Mouse (Mus musculus) liver, adult 2 months (tissue): ENCODE measurements around the gene Phf12. TPM values are rescaled to one million over a fixed set of nuclear protein-coding genes. Genes with fewer than 3 reads are reported as not detected.
"Not testable (repeated sequence)": the region's sequence is repeated elsewhere in the genome, so short reads cannot be mapped to it uniquely, and the experiment has no call there.

ENCODE experiments used
- DNase-seq: peaks from one replicate; pipeline ENCODE4 v3.0.0-alpha.2; 2011; ENCODE audit warnings: low read depth, low spot score; ENCODE audit errors: extremely low read depth
- H3K27ac ChIP-seq: fragments of 200-500 bp; replicated peaks from 2 replicates; pipeline ENCODE4 v1.5.1; 2012; ENCODE audit warnings: low read depth, mild to moderate bottlenecking, control low read depth, inconsistent platforms, low read length; ENCODE audit not compliant: insufficient read depth
- H3K27me3 ChIP-seq: fragments of 200-500 bp; 2 replicates; pipeline ENCODE4 v1.6.1; 2012; ENCODE audit warnings: mild to moderate bottlenecking, moderate library complexity, low read length, inconsistent platforms; ENCODE audit not compliant: control insufficient read depth, insufficient read depth
- H3K36me3 ChIP-seq: fragments of 200-500 bp; 2 replicates; pipeline ENCODE4 v1.6.1; 2012; ENCODE audit warnings: low read length, inconsistent platforms; ENCODE audit not compliant: control insufficient read depth, insufficient read depth
- H3K4me1 ChIP-seq: fragments of 200-500 bp; 2 replicates; pipeline ENCODE4 v1.6.1; 2011; ENCODE audit warnings: low read length; ENCODE audit not compliant: control insufficient read depth, insufficient read depth
- H3K4me3 ChIP-seq: fragments of 200-500 bp; 2 replicates; pipeline ENCODE4 v1.5.1; 2011; ENCODE audit warnings: low read depth, mild to moderate bottlenecking, control low read depth, low read length, moderate library complexity; ENCODE audit not compliant: insufficient read depth
- H3K79me2 ChIP-seq: fragments of 200-500 bp; 2 replicates; pipeline ENCODE4 v1.6.1; 2012; ENCODE audit warnings: inconsistent platforms, mild to moderate bottlenecking, low read length, moderate library complexity; ENCODE audit not compliant: control insufficient read depth, insufficient read depth
- H3K9ac ChIP-seq: fragments of 200-500 bp; 2 replicates; pipeline ENCODE4 v1.6.1; 2012; ENCODE audit warnings: low read depth, mild to moderate bottlenecking, control low read depth, inconsistent platforms, low read length
- CTCF ChIP-seq: fragments of 200-500 bp; IDR thresholded peaks from 2 replicates; pipeline ENCODE4 v1.5.1; 2011; ENCODE audit warnings: low read depth, low read length, control low read depth
- POLR2A ChIP-seq: fragments of 200-500 bp; IDR thresholded peaks from 2 replicates; pipeline ENCODE4 v1.6.1; 2011; ENCODE audit warnings: low read length, control low read depth; ENCODE audit not compliant: insufficient read depth; ENCODE audit errors: extremely low read depth
- WGBS: fragments of 180-500 bp; shearing (Covaris S2); methylation state at CpG from one replicate; pipeline ENCODE4 v1.1.7; 2018; 5-methylcytosine and 5-hydroxymethylcytosine counted together
- polyA plus RNA-seq: library from polyadenylated mRNA; depleted of rRNA; stranded (reverse); fragments of >200 nt; gene quantifications from 2 replicates; pipeline ENCODE4 v1.2.3, GENCODE M21; 2012
- total RNA-seq: library from RNA; depleted of rRNA; stranded (reverse); fragments of >200 nt; gene quantifications from 2 replicates; pipeline ENCODE4 v1.2.3, GENCODE M21; 2014

Phf12 gene
- total and polyA plus RNA-seq, 2 experiments, result 3.6 to 24.9 TPM

DNA sequence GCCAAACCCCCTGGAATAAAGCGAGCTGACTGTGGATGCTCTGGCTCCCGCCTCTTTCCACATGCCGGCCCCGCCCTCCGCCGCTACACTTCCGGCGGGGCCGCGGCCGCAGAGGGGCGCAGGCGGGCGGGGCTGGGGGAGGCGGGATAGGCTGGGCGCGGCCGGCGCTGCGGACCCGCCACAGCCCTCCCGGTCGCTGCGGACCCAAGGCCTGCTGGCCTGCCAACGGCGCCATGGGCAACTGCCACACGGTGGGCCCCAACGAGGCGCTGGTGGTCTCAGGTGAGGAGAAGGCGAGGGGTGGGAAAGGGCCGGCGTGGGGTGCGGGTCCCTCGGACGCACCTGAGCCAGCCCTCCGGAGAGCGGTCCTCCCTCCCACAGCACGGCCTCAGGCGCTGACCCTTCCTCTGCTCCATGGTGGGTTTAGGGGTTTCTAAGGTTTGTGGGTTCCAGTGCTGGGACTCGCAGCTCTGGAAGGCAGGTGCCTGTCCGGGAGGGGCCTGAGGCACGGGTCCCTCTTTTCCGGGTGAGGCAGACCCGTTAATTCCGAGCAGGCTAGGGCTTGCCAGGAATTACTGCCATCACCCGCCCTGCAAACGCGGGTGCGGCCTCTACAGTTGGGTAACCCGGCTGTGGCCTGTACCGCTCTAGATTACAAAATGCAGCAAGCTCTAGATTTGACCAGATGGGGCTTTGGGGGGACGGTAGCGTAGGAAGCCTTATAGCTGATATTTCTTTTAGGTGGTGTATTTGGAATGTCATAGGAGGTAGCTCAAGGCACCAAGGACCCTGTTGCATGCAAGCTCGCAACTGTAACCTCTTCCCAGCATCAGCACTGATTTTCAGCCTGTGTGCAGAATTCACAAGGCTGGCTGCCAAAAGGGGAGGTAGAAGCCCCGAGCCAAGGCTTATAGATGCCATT, 55.5 kb downstream of the Phf12 start, which contains the start of gene Flot2:
TSS of gene Flot2 (plus strand) at position 101 of the 922 bp plus-strand sequence.
- no peaks in the 10 kb centered on the region for H3K36me3 ChIP-seq
- peaks cover 5% of the 10 kb centered on the region for H3K4me1 ChIP-seq
- H3K9ac ChIP-seq, result peak within 1 kb of the TSS; percentile 92
- H3K27ac ChIP-seq, result peak within 1 kb of the TSS; percentile 86
- H3K79me2 ChIP-seq, result peaks cover 2% of the 10 kb centered on the region; the same call in 1 of the 2 replicates
- peak within 1 kb of the TSS; percentile 93 for H3K4me3 ChIP-seq
- no peaks in the 10 kb centered on the region for H3K27me3 ChIP-seq
- DNase-seq, result peak; percentile 66
- WGBS, result 2% methylated on average over 54 of the region's 55 CpGs
- TF ChIP-seq POLR2A (peak; percentile 32; the same call in 1 of the 2 replicates), CTCF (0 out of 2 replicates have a peak, but pooled peaks have one; percentile 4)

DNA sequence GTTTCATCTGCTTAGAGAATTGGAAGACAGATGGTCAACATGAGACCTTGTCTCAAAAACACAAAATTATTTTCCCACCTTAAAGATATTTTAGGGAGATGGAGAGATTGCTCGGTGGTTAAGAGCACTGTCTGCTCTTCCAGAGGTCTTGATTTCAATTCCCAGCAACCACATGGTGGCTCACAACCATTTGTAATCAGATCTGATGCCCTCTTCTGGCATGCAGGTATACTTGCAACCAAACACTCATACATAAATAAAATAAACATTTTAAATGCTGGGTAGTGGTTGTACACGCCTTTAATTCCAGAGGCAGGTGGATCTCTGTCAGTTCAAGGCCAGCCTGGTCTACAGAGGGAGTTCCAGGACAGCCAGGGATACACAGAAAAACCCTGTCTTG, 58.3 kb downstream of the Phf12 start:
- Histone ChIP-seq H3K27ac (no peak overlapping the region), H3K36me3 (no peaks in the 10 kb centered on the region), H3K79me2 (peaks cover 2% of the 10 kb centered on the region; the same call in 1 of the 2 replicates), H3K4me1 (peaks cover 11% of the 10 kb centered on the region), H3K9ac (no peak overlapping the region), H3K27me3 (no peaks in the 10 kb centered on the region), H3K4me3 (no peak overlapping the region)
- 77% methylated on average over 2 of the region's 2 CpGs for WGBS
- no peak for TF ChIP-seq POLR2A
- TF ChIP-seq CTCF, result no peak
- DNase-seq, result no peak

DNA sequence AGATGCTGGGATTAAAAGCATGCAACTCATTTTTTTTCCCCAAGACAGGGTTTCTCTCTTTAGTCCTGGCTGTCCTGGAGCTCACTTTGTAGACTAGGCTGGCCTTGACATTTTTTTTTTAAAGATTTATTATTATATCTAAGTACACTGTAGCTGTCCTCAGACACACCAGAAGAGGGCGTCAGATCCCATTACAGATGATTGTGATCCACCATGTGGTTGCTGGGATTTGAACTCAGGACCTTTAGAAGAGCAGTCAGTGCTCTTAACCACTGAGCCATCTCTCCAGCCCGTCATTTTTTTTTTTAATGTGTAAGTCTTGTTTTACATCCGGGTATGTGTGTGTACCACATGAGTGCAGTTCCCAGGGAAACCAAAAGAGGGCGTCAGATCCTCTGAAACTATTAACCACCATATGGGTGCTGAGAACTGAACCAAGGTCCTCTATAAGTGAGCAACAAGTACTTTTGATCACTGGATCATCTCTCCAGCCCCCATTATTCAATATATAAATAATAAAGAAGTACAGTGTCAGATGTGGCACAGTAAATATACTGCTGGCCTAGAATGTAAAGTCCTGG, 59.8 kb downstream of the Phf12 start:
- not testable (repeated sequence) for H3K4me3 ChIP-seq, H3K36me3 ChIP-seq, DNase-seq, H3K27me3 ChIP-seq, H3K9ac ChIP-seq, H3K79me2 ChIP-seq, H3K27ac ChIP-seq
- WGBS, result 95% methylated on average over 4 of the region's 4 CpGs
- H3K4me1 ChIP-seq, result peaks cover 11% of the 10 kb centered on the region

DNA sequence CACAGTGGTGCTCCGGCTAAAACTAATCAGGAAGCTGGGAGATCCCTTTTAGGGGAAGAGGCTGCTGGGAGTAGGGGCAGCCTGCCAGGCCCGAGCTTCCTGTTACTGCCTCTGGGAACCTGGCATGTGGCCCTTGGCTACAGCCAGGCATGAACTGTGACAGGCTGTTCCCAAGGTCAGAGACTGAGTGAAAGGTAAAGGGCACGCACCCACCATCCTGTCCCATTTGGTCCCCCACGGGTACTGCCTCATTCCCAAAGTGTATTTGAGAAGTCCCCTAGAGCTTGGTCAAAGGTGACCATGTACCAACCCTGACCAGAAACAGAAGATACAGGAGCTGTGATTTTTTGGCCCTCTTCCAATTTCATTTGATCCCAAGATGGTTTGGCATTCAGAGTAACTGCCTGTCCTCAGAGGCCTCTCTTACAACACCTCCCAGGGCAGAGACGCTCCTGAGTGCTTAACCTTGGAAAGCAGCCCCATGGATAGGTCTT, 62.3 kb downstream of the Phf12 start:
- H3K36me3 ChIP-seq, result no peaks in the 10 kb centered on the region
- H3K4me1 ChIP-seq, result peaks cover 6% of the 10 kb centered on the region; the same call in 1 of the 2 replicates
- H3K27me3 ChIP-seq, result no peaks in the 10 kb centered on the region
- peak overlapping the region; percentile 41 for H3K27ac ChIP-seq
- 5% methylated on average over 5 of the region's 5 CpGs for WGBS
- no peak overlapping the region for H3K9ac ChIP-seq
- TF ChIP-seq POLR2A (no peak), CTCF (no peak)
- DNase-seq, result peak; percentile 96
- H3K4me3 ChIP-seq, result no peak overlapping the region
- no peaks in the 10 kb centered on the region; the same call in 1 of the 2 replicates for H3K79me2 ChIP-seq

DNA sequence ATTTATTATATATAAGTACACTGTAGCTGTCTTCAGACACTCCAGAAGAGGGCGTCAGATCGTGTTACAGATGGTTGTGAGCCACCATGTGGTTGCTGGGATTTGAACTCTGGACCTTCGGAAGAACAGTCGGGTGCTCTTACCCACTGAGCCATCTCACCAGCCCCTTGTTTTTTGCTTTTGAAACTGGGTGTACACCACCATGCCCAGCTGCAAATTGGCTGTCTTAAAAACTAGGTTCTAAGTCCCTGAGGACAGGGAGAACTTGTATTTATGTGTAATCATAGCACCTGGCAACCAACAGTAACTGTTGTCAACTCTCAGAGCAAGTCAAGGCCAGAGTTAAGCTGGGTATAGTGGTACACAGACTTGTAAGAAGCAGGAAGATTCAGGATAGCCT, 66.1 kb downstream of the Phf12 start:
- H3K4me3 ChIP-seq, H3K36me3 ChIP-seq, DNase-seq, H3K79me2 ChIP-seq, H3K9ac ChIP-seq, H3K4me1 ChIP-seq, H3K27ac ChIP-seq, H3K27me3 ChIP-seq: not testable (repeated sequence)
- 91% methylated on average over 4 of the region's 4 CpGs for WGBS

DNA sequence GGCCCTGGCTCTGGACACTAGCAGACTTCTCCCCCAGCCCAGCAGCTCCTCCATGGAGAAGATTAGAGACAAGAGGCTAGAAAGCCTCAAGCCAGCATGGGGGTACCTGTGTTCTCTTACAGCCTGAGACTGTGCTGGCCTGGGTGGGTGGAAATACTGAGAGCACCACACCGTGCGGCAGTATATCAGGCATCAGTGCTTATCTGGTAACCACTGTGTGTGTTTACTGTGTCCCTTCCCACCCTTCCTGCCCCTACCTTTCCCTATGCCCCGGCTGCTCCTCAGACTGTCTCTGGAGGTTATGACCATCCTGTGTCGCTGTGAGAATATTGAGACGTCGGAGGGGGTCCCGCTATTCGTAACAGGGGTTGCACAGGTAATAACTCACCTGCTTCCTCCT, 70.5 kb downstream of the Phf12 start:
- no peak overlapping the region for H3K27ac ChIP-seq
- peaks cover 3% of the 10 kb centered on the region for H3K36me3 ChIP-seq
- H3K4me1 ChIP-seq, result no peaks in the 10 kb centered on the region
- no peak overlapping the region for H3K4me3 ChIP-seq
- DNase-seq, result no peak
- H3K27me3 ChIP-seq, result no peaks in the 10 kb centered on the region
- no peaks in the 10 kb centered on the region for H3K79me2 ChIP-seq
- TF ChIP-seq POLR2A (no peak), CTCF (no peak)
- H3K9ac ChIP-seq, result no peak overlapping the region
- WGBS, result 90% methylated on average over 8 of the region's 8 CpGs
